In genomic region chr1:162738472-162738871, GRCm38 (mm10) we compare ENCODE assay signal across 8 mouse cellular contexts. TPM values are rescaled to one million over a fixed set of nuclear protein-coding genes. Genes with fewer than 3 reads are reported as not detected.
DNase-seq lines count a peak whose midpoint lies in the region; ATAC-seq lines count a peak whose summit lies in the region.

No protein-coding gene starts in this region.

- H3K27me3 ChIP-seq in erythroblast, embryonic 14.5 days (ENCODE audit: control insufficient read depth) = no peaks in the 10 kb centered on the region; the same call in 1 of the 2 replicates
- no peaks in the 10 kb centered on the region for H3K27me3 ChIP-seq in hindbrain, embryonic 16.5 days (replicated peaks; ENCODE audit: control insufficient read depth, insufficient read depth, low read length)

- H3K79me2 ChIP-seq in macrophage (ENCODE audit: inconsistent target) = peaks cover 64% of the 10 kb centered on the region

- H3K4me2 ChIP-seq in hindbrain, embryonic 16.5 days (ENCODE audit: low read length) = peak overlapping the region; percentile 67

- H3K4me1 ChIP-seq in erythroblast, embryonic 14.5 days (ENCODE audit: control insufficient read depth) = peaks cover 52% of the 10 kb centered on the region
- peaks cover 10% of the 10 kb centered on the region for H3K4me1 ChIP-seq in hindbrain, embryonic 16.5 days (ENCODE audit: control insufficient read depth, insufficient read depth, low read depth, low read length)

- DNase-seq in MN1 (ENCODE audit: low spot score) = peak; percentile 32
- no peak for DNase-seq in testis, postnatal 10 days (ENCODE audit: low spot score)
- no peak for DNase-seq in left cerebral cortex, postnatal 14 days (ENCODE audit: low spot score in 2 of 2)

- H3K9me3 ChIP-seq in erythroblast, embryonic 14.5 days (ENCODE audit: control insufficient read depth, low read length) = no peaks in the 10 kb centered on the region
- no peaks in the 10 kb centered on the region for H3K9me3 ChIP-seq in hindbrain, embryonic 16.5 days (ENCODE audit: control insufficient read depth, low read length)

- no peak for ATAC-seq in erythroblast, adult 5-6 weeks (replicated peaks; ENCODE audit: low FRiP score, poor library complexity, severe bottlenecking)
- no peak for ATAC-seq in hindbrain, embryonic 16.5 days
- no peak for ATAC-seq in frontal cortex, adult (ENCODE audit: low TSS enrichment)

- no peak overlapping the region for H3K27ac ChIP-seq in hindbrain, embryonic 16.5 days (ENCODE audit: low read depth, low read length)
- no peak overlapping the region for H3K27ac ChIP-seq in macrophage

- H3K9ac ChIP-seq in hindbrain, embryonic 16.5 days (ENCODE audit: low read depth, low read length) = peak overlapping the region; percentile 91

- intact Hi-C loops in left cerebral cortex, postnatal 14 days (cut with DNase I) = no loop called here

- peak overlapping the region; percentile 100 for H3K4me3 ChIP-seq in erythroblast, embryonic 14.5 days (replicated peaks)
- peak overlapping the region; percentile 97 for H3K4me3 ChIP-seq in hindbrain, embryonic 16.5 days (ENCODE audit: low read length)
- peak overlapping the region; percentile 93 for H3K4me3 ChIP-seq in macrophage (ENCODE audit: inconsistent target)

- WGBS in hindbrain, embryonic 16.5 days = 30% methylated on average over 2 of the region's 2 CpGs
- WGBS in macrophage (ENCODE audit: missing documents) = 22% methylated on average over 2 of the region's 2 CpGs

- H3K36me3 ChIP-seq in erythroblast, embryonic 14.5 days (ENCODE audit: control insufficient read depth) = peaks cover 29% of the 10 kb centered on the region
- no peaks in the 10 kb centered on the region for H3K36me3 ChIP-seq in hindbrain, embryonic 16.5 days (ENCODE audit: control insufficient read depth, insufficient read depth, low read length)
- H3K36me3 ChIP-seq in macrophage (ENCODE audit: inconsistent target) = no peaks in the 10 kb centered on the region

RNA-seq across cellular contexts. Expression of gene Prrc2c, which starts 1.9 kb away (rescaled TPM):
- 0.41 and 0.66 TPM in 2 replicates for polyA plus RNA-seq in erythroblast, embryonic 14.5 days (2012)
- total RNA-seq in erythroblast, adult 5-6 weeks (2015; ENCODE audit: low replicate concordance) = 54.2 and 78.2 TPM in 2 replicates
- 52.7 and 55.0 TPM in 2 replicates for total RNA-seq in erythroblast, adult 5-6 weeks (2017; ENCODE audit: low replicate concordance)
- 104 and 117 TPM in 2 replicates for polyA plus RNA-seq in hindbrain, embryonic 16.5 days (2015; fragmentation: Nextera tagmentation; extraction: Ambion mirVana)
- total RNA-seq in macrophage (2018; cell fraction: chromatin; rRNA removed) = 100 to 1,000 TPM; 322 to 528 (median 410) TPM
- total RNA-seq in macrophage (2018; cell fraction: cytosol; rRNA removed) = 100 to 1,000 TPM in 5 of 26 experiments, 10 to 100 TPM in 21; 64.6 to 105 (median 87.7) TPM
- 100 to 1,000 TPM; 205 to 350 (median 237) TPM for total RNA-seq in macrophage (2018; cell fraction: nucleus; rRNA removed)
- 44.0 to 64.3 TPM (median 56.5 TPM) in 3 replicates for polyA plus RNA-seq in macrophage (2018)
- 100 to 1,000 TPM; 214 to 219 TPM for total RNA-seq in left cerebral cortex, postnatal 14 days (2021)

Comparison
In these comparisons a context has a peak if more than half of its experiments do, and no peak if none do; other contexts are left out.
1. RNA of gene Prrc2c, which starts 1.9 kb away (polyA plus RNA-seq): 104 to 117 TPM in hindbrain, embryonic 16.5 days and 44.0 to 64.3 TPM in macrophage; 0.41 to 0.66 TPM in erythroblast, embryonic 14.5 days; every median in the first group is over 10 times any median in the second.
2. Peak in every context shown above with its lines, with median percentiles within 50 percentile points of each other: H3K4me3 ChIP-seq.